Mouse (Mus musculus): ENCODE measurements around the gene Fam222a.

- TF ChIP-seq POLR2A (IDR thresholded peaks at IDR 0.05; ENCODE audit: low read depth, low read length): no peak
- TF ChIP-seq CTCF (IDR thresholded peaks at IDR 0.05; ENCODE audit: extremely low read depth, insufficient read length, insufficient replicate concordance, low read depth, low read length): no peak
Observed at GRCm38 (mm10) chr5:114640809-114641208, 73.0 kb downstream of the Fam222a start.

Measured in small intestine, adult 2 months (tissue).